Mouse (Mus musculus) adrenal gland, postnatal 10 days (tissue): ENCODE data around the gene Cdt1. TPM values are rescaled to one million over a fixed set of nuclear protein-coding genes. Genes with fewer than 3 reads are reported as not detected.

Experiments
- DNase-seq: peaks from one replicate; pipeline ENCODE4 v3.0.0; 2021; ENCODE audit warnings: mixed read lengths
- total RNA-seq, 2 experiments: library from RNA; stranded (reverse); gene quantifications; 2 replicates each; pipeline ENCODE4 v1.2.3; 2021

Cdt1 gene
- total RNA-seq, 2 experiments from 2014 or later: 17.2 to 20.7 TPM

- no peak for DNase-seq
Observed at GRCm38 (mm10) chr8:122574264-122574663, 6.4 kb downstream of the Cdt1 start.

GRCm38 (mm10) chr8:122574667-122575251 is 6.9 kb downstream of the Cdt1 start:
- DNase-seq: no peak

GRCm38 (mm10) chr8:122575286-122575685 is 7.5 kb downstream of the Cdt1 start:
- DNase-seq: no peak

- DNase-seq: no peak
Observed at GRCm38 (mm10) chr8:122575735-122576647, 8.2 kb downstream of the Cdt1 start.

- DNase-seq: peak; percentile 95
Observed at GRCm38 (mm10) chr8:122576648-122577022, 8.8 kb downstream of the Cdt1 start, which contains the start of gene Aprt. Gene Aprt (minus strand): TSS chr8:122576909.

- no peak for DNase-seq
Observed at GRCm38 (mm10) chr8:122577116-122577515, 9.3 kb downstream of the Cdt1 start.

- no peak for DNase-seq
Observed at GRCm38 (mm10) chr8:122579196-122579595, 11.4 kb downstream of the Cdt1 start.

GRCm38 (mm10) chr8:122580926-122581325 is 13.1 kb downstream of the Cdt1 start:
- no peak for DNase-seq

GRCm38 (mm10) chr8:122584981-122585380 is 17.2 kb downstream of the Cdt1 start:
- DNase-seq: no peak

GRCm38 (mm10) chr8:122585411-122585891 is 17.6 kb downstream of the Cdt1 start:
- peak; percentile 17 for DNase-seq

- DNase-seq: no peak
Observed at GRCm38 (mm10) chr8:122586171-122586570, 18.4 kb downstream of the Cdt1 start.

- no peak for DNase-seq
Observed at GRCm38 (mm10) chr8:122586749-122587148, 18.9 kb downstream of the Cdt1 start.

GRCm38 (mm10) chr8:122593240-122593639 is 25.4 kb downstream of the Cdt1 start:
- no peak for DNase-seq

- no peak for DNase-seq
Observed at GRCm38 (mm10) chr8:122593783-122594507, 26.1 kb downstream of the Cdt1 start.

- no peak for DNase-seq
Observed at GRCm38 (mm10) chr8:122596031-122596430, 28.2 kb downstream of the Cdt1 start.

- DNase-seq: no peak
Observed at GRCm38 (mm10) chr8:122600666-122601065, 32.9 kb downstream of the Cdt1 start.

- DNase-seq: no peak
Observed at GRCm38 (mm10) chr8:122604640-122605039, 36.8 kb downstream of the Cdt1 start.

GRCm38 (mm10) chr8:122605367-122605766 is 37.6 kb downstream of the Cdt1 start:
- DNase-seq: no peak

GRCm38 (mm10) chr8:122606810-122607209 is 39.0 kb downstream of the Cdt1 start:
- DNase-seq: no peak

GRCm38 (mm10) chr8:122610209-122610608 is 42.4 kb downstream of the Cdt1 start:
- no peak for DNase-seq

- no peak for DNase-seq
Observed at GRCm38 (mm10) chr8:122610612-122611277, 42.9 kb downstream of the Cdt1 start.
